20 mouse cellular contexts compared by ENCODE assay signal in the genomic region with DNA sequence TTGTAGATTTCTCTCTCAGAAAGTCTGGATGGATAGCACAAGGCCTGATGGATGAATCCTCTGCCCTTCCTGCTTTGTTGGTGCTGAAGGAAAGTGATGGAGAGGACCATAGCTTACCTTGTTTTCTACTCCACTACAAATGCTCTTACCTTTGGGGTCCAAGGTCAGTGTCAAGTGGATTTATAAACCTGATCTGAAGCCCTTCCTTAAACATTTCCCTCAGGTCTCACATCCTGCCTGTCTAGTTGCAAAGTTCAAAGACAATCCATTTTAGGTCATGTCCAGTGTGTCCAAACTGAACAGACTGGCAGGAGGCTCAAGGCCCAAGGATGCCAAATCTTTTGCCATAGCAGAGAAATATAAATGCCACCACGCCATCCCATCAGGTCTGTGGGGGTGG. TPM values are rescaled to one million over a fixed set of nuclear protein-coding genes. Genes with fewer than 3 reads are reported as not detected.
"Had no signal": no experiment of that assay in that cellular context is flagged by ENCODE, and none has a peak within 500 bp of the region (broad histone marks: within the 10 kb centered on the region; RNA-seq: fewer than 3 reads in every experiment).

No protein-coding gene starts in this region.

- H3K4me3 ChIP-seq: midbrain, embryonic 13.5 days; myocyte had no signal

- ATAC-seq: midbrain, embryonic 13.5 days had no signal

- H3K9ac ChIP-seq: liver, embryonic 14.5 days; midbrain, embryonic 13.5 days had no signal

- H3K27ac ChIP-seq: limb, embryonic 13.5 days; liver, embryonic 14.5 days; midbrain, embryonic 13.5 days had no signal

- H3K9me3 ChIP-seq: kidney, embryonic 15.5 days; limb, embryonic 13.5 days; midbrain, embryonic 13.5 days had no signal

- DNase-seq: kidney, adult 2 months; kidney, postnatal 25 days; layer of hippocampus, adult 9-11 months; lung, adult 18-20 months; right cerebral cortex, postnatal 4 days; spleen, adult 18-20 months; thymus, adult 18-20 months; thymus, postnatal 25 days had no signal

- H3K36me3 ChIP-seq: kidney, embryonic 15.5 days; limb, embryonic 13.5 days; midbrain, embryonic 13.5 days had no signal

RNA-seq across cellular contexts. Expression of a gene that starts 10.9 kb away (rescaled TPM):
- total RNA-seq: left cerebral cortex, postnatal 36 days; liver, adult 2 months; megakaryocyte-erythroid progenitor cell, adult 5-6 weeks; neutrophil, adult 5-6 weeks had no signal
- polyA plus RNA-seq: liver, adult 2 months; liver, embryonic 14.5 days; lung, embryonic 16.5 days; myocyte; stomach, embryonic 14.5 days had no signal

RNA-seq across cellular contexts. Expression of a gene that starts 25.3 kb away (rescaled TPM):
- total RNA-seq: layer of hippocampus, adult 18-20 months; left cerebral cortex, postnatal 36 days; liver, adult 2 months; megakaryocyte-erythroid progenitor cell, adult 5-6 weeks; neutrophil, adult 5-6 weeks had no signal
- polyA plus RNA-seq: liver, adult 2 months; liver, embryonic 14.5 days; lung, embryonic 16.5 days; midbrain, embryonic 13.5 days; myocyte had no signal

RNA-seq across cellular contexts. Expression of a gene that starts 40.1 kb away (rescaled TPM):
- total RNA-seq: layer of hippocampus, adult 18-20 months; left cerebral cortex, postnatal 36 days; megakaryocyte-erythroid progenitor cell, adult 5-6 weeks; neutrophil, adult 5-6 weeks had no signal
- polyA plus RNA-seq: lung, embryonic 16.5 days; midbrain, embryonic 13.5 days; myocyte had no signal

RNA-seq across cellular contexts. Expression of a gene that starts 40.1 kb away (rescaled TPM):
- total RNA-seq: layer of hippocampus, adult 18-20 months; left cerebral cortex, postnatal 36 days; liver, adult 2 months; megakaryocyte-erythroid progenitor cell, adult 5-6 weeks; neutrophil, adult 5-6 weeks had no signal
- polyA plus RNA-seq: liver, adult 2 months; myocyte had no signal

RNA-seq across cellular contexts. Expression of a gene that starts 47.4 kb away (rescaled TPM):
- total RNA-seq: layer of hippocampus, adult 18-20 months; left cerebral cortex, postnatal 36 days; liver, adult 2 months; megakaryocyte-erythroid progenitor cell, adult 5-6 weeks; neutrophil, adult 5-6 weeks had no signal
- polyA plus RNA-seq: midbrain, embryonic 13.5 days; myocyte had no signal
